Mouse (Mus musculus): ENCODE results near the gene Zfp750. TPM values are rescaled to one million over a fixed set of nuclear protein-coding genes. Genes with fewer than 3 reads are reported as not detected.

The Zfp750 gene
- polyA plus RNA-seq, 1 experiment from 2014 or later = 0.15 TPM

Other genes with a start within 250 kb of the Zfp750 start
- 62.9 and 73.6 TPM in 2 replicates for gene Wdr45b, start 164.9 kb downstream of the Zfp750 start, polyA plus RNA-seq (2015; fragmentation: Nextera tagmentation; extraction: Ambion mirVana)
- gene Rab40b, start 131.1 kb downstream of the Zfp750 start, polyA plus RNA-seq (2015; fragmentation: Nextera tagmentation; extraction: Ambion mirVana) = 6.2 and 7.0 TPM in 2 replicates
- 5.8 and 6.2 TPM in 2 replicates for gene Fn3krp, start 97.9 kb downstream of the Zfp750 start, polyA plus RNA-seq (2015; fragmentation: Nextera tagmentation; extraction: Ambion mirVana)
- 11.7 and 14.9 TPM in 2 replicates for gene Fn3k, start 84.4 kb downstream of the Zfp750 start, polyA plus RNA-seq (2015; fragmentation: Nextera tagmentation; extraction: Ambion mirVana)
- 17.3 and 25.2 TPM in 2 replicates for gene Tbcd, start 67.4 kb downstream of the Zfp750 start, polyA plus RNA-seq (2015; fragmentation: Nextera tagmentation; extraction: Ambion mirVana)
- gene B3gntl1, start 153.8 kb upstream of the Zfp750 start, polyA plus RNA-seq (2015; fragmentation: Nextera tagmentation; extraction: Ambion mirVana) = 5.4 and 6.6 TPM in 2 replicates
- 19.5 and 25.5 TPM in 2 replicates for gene Metrnl, start 182.2 kb upstream of the Zfp750 start, polyA plus RNA-seq (2015; fragmentation: Nextera tagmentation; extraction: Ambion mirVana)

All from heart, embryonic 15.5 days (tissue).